Mouse (Mus musculus): ENCODE measurements around the gene Cdk8. TPM values are rescaled to one million over a fixed set of nuclear protein-coding genes. Genes with fewer than 3 reads are reported as not detected.

Gene Cdk8
- polyA plus RNA-seq, 1 experiment from 2014 or later: 29.8 TPM

GRCm38 (mm10) chr5:146220879-146221714 is 9.9 kb upstream of the Cdk8 start, which contains the start of gene Rnf6:
TSS of gene Rnf6 (minus strand) at chr5:146221555.
- H3K9ac ChIP-seq: peak within 1 kb of the TSS; percentile 79
- 0 out of 2 replicates have a peak, but pooled peaks cover 2% of the 10 kb centered on the region for H3K4me1 ChIP-seq (ENCODE audit: insufficient read depth)
- no peaks in the 10 kb centered on the region for H3K9me3 ChIP-seq (ENCODE audit: low read depth, low read length)
- WGBS: under 1% methylated on average over 67 of the region's 67 CpGs
- H3K27me3 ChIP-seq (ENCODE audit: insufficient read depth, low read length): no peaks in the 10 kb centered on the region
- DNase-seq (peak; percentile 95), ATAC-seq (ENCODE audit: insufficient read depth) (peak; percentile 100)
- H3K36me3 ChIP-seq (ENCODE audit: insufficient read depth): peaks cover 32% of the 10 kb centered on the region
- peak within 1 kb of the TSS; percentile 64 for H3K4me2 ChIP-seq
- peak; percentile 38; the same call in 1 of the 2 replicates for TF ChIP-seq CTCF (IDR thresholded peaks at IDR 0.05; ENCODE audit: low read depth)
- H3K4me3 ChIP-seq (ENCODE audit: low read depth, low read length): peak within 1 kb of the TSS; percentile 65
- peak within 1 kb of the TSS; percentile 98 for H3K27ac ChIP-seq (ENCODE audit: low read depth)

DNA sequence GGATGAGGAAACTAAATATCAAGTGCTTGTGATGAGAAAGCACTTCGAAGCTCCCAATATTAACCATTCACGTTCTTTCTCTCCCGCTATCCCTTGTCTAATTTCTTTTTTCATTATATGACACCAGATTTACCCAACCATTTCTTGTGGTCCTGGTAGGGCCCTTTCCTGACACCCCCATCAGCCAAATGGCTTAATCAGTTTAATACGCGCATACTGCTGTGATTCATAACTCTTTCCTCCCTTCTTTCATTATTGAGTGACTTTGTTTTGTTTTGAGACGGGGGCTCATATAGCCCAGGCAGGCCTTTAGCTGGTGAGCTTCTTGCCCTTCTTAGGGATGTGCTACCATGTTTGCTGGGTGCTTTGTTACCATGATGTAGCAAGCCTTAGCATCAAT is 9.3 kb upstream of the Cdk8 start:
- peaks cover 29% of the 10 kb centered on the region for H3K36me3 ChIP-seq (ENCODE audit: insufficient read depth)
- peak overlapping the region; percentile 79 for H3K9ac ChIP-seq
- peak overlapping the region; percentile 64 for H3K4me2 ChIP-seq
- ATAC-seq (ENCODE audit: insufficient read depth) (no peak), DNase-seq (no peak)
- H3K4me3 ChIP-seq (ENCODE audit: low read depth, low read length): peak overlapping the region; percentile 65
- H3K27me3 ChIP-seq (ENCODE audit: insufficient read depth, low read length): no peaks in the 10 kb centered on the region
- H3K4me1 ChIP-seq (ENCODE audit: insufficient read depth): 0 out of 2 replicates have a peak, but pooled peaks cover 2% of the 10 kb centered on the region
- 24% methylated on average over 6 of the region's 6 CpGs for WGBS
- peak overlapping the region; percentile 98 for H3K27ac ChIP-seq (ENCODE audit: low read depth)
- H3K9me3 ChIP-seq (ENCODE audit: low read depth, low read length): no peaks in the 10 kb centered on the region
- TF ChIP-seq CTCF (IDR thresholded peaks at IDR 0.05; ENCODE audit: low read depth): no peak

DNA sequence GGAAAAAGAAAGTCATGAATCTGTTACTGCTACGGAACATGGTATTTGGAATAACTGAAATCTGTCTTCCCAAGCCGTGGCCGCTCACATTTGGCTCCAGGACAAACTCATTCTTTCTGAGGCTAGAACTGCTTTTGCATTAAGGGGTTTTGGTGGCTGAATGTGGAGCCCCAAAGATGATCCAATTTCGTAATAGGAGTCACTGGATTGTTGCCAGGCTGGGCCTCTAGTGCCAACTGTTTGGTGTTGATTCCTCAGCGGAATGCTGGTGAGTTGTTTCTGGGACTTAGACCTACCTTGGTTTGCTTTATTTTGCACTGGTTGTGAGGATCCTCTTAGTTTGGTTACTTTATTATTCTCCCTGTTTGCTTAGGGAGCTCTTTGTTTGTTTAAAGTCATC is 7.2 kb upstream of the Cdk8 start:
- no peaks in the 10 kb centered on the region for H3K27me3 ChIP-seq (ENCODE audit: insufficient read depth, low read length)
- no peak for TF ChIP-seq CTCF (IDR thresholded peaks at IDR 0.05; ENCODE audit: low read depth)
- 0 out of 2 replicates have a peak, but pooled peaks cover 2% of the 10 kb centered on the region for H3K4me1 ChIP-seq (ENCODE audit: insufficient read depth)
- no peak overlapping the region for H3K9ac ChIP-seq
- 69% methylated on average over 5 of the region's 5 CpGs for WGBS
- no peak overlapping the region for H3K4me2 ChIP-seq
- ATAC-seq (ENCODE audit: insufficient read depth) (no peak), DNase-seq (peak; percentile 13)
- peaks cover 10% of the 10 kb centered on the region for H3K36me3 ChIP-seq (ENCODE audit: insufficient read depth)
- no peak overlapping the region for H3K4me3 ChIP-seq (ENCODE audit: low read depth, low read length)
- no peaks in the 10 kb centered on the region for H3K9me3 ChIP-seq (ENCODE audit: low read depth, low read length)
- H3K27ac ChIP-seq (ENCODE audit: low read depth): no peak overlapping the region

- WGBS: 80% methylated on average over 8 of the region's 8 CpGs
- no peaks in the 10 kb centered on the region for H3K36me3 ChIP-seq (ENCODE audit: insufficient read depth)
Observed at GRCm38 (mm10) chr5:146227496-146227895, 3.5 kb upstream of the Cdk8 start.

GRCm38 (mm10) chr5:146229869-146230650 is 970 bp upstream of the Cdk8 start:
- H3K4me1 ChIP-seq (ENCODE audit: insufficient read depth): 0 out of 2 replicates have a peak, but pooled peaks cover 2% of the 10 kb centered on the region
- peak overlapping the region; percentile 69 for H3K4me2 ChIP-seq
- 52% methylated on average over 17 of the region's 17 CpGs for WGBS

More at GRCm38 (mm10) chr5:146227496-146227895, 3.5 kb upstream of the Cdk8 start:
- no peak overlapping the region for H3K4me3 ChIP-seq (ENCODE audit: low read depth, low read length)
- H3K4me1 ChIP-seq (ENCODE audit: insufficient read depth): no peaks in the 10 kb centered on the region
- no peak for ATAC-seq (ENCODE audit: insufficient read depth)
- no peak overlapping the region for H3K4me2 ChIP-seq
- H3K9ac ChIP-seq: no peak overlapping the region
- no peak overlapping the region for H3K27ac ChIP-seq (ENCODE audit: low read depth)
- no peaks in the 10 kb centered on the region for H3K27me3 ChIP-seq (ENCODE audit: insufficient read depth, low read length)
- DNase-seq: no peak
- H3K9me3 ChIP-seq (ENCODE audit: low read depth, low read length): no peaks in the 10 kb centered on the region
- TF ChIP-seq CTCF (IDR thresholded peaks at IDR 0.05; ENCODE audit: low read depth): no peak

GRCm38 (mm10) chr5:146231655-146231996 is 596 bp downstream of the Cdk8 start:
- Histone ChIP-seq H3K9ac (peak overlapping the region; percentile 83), H3K36me3 (ENCODE audit: insufficient read depth) (no peaks in the 10 kb centered on the region), H3K4me2 (peak overlapping the region; percentile 69), H3K27ac (ENCODE audit: low read depth) (peak overlapping the region; percentile 96), H3K4me1 (ENCODE audit: insufficient read depth) (0 out of 2 replicates have a peak, but pooled peaks cover 2% of the 10 kb centered on the region), H3K27me3 (ENCODE audit: insufficient read depth, low read length) (no peaks in the 10 kb centered on the region), H3K9me3 (ENCODE audit: low read depth, low read length) (no peaks in the 10 kb centered on the region), H3K4me3 (ENCODE audit: low read depth, low read length) (peak overlapping the region; percentile 79)
- DNase-seq: peak; percentile 43
- no peak for TF ChIP-seq CTCF (IDR thresholded peaks at IDR 0.05; ENCODE audit: low read depth)
- under 1% methylated on average over 19 of the region's 19 CpGs for WGBS
- no peak for ATAC-seq (ENCODE audit: insufficient read depth)

More at GRCm38 (mm10) chr5:146229869-146230650, 970 bp upstream of the Cdk8 start:
- peak overlapping the region; percentile 83 for H3K9ac ChIP-seq
- H3K36me3 ChIP-seq (ENCODE audit: insufficient read depth): no peaks in the 10 kb centered on the region
- H3K4me3 ChIP-seq (ENCODE audit: low read depth, low read length): peak overlapping the region; percentile 79
- H3K27me3 ChIP-seq (ENCODE audit: insufficient read depth, low read length): no peaks in the 10 kb centered on the region
- DNase-seq: peak; percentile 20
- TF ChIP-seq CTCF (IDR thresholded peaks at IDR 0.05; ENCODE audit: low read depth): no peak
- ATAC-seq (ENCODE audit: insufficient read depth): peak; percentile 28; the same call in 1 of the 2 replicates
- peak overlapping the region; percentile 96 for H3K27ac ChIP-seq (ENCODE audit: low read depth)
- no peaks in the 10 kb centered on the region for H3K9me3 ChIP-seq (ENCODE audit: low read depth, low read length)

Data from lung, embryonic 14.5 days (tissue).